9 mouse cellular contexts compared by ENCODE assay signal in genomic region chr5:139007141-139007775, GRCm38 (mm10). TPM values are rescaled to one million over a fixed set of nuclear protein-coding genes. Genes with fewer than 3 reads are reported as not detected.
DNase-seq lines count a peak whose midpoint lies in the region; ATAC-seq and TF ChIP-seq lines count a peak whose summit lies in the region.
"Had no signal": no experiment of that assay in that cellular context is flagged by ENCODE, and none has a peak within 500 bp of the region (broad histone marks: within the 10 kb centered on the region; RNA-seq: fewer than 3 reads in every experiment).

No protein-coding gene starts in this region.

- no peaks in the 10 kb centered on the region for H3K36me3 ChIP-seq in midbrain, postnatal 0 days (ENCODE audit: insufficient read depth, low read length)
- no peaks in the 10 kb centered on the region for H3K36me3 ChIP-seq in midbrain, embryonic 15.5 days (replicated peaks)
- no peaks in the 10 kb centered on the region for H3K36me3 ChIP-seq in stomach, embryonic 15.5 days
- H3K36me3 ChIP-seq: lung, embryonic 15.5 days had no signal

- peak; percentile 58 for TF ChIP-seq CTCF in midbrain, postnatal 0 days (IDR thresholded peaks at IDR 0.05)

- peaks cover 4% of the 10 kb centered on the region; the same call in 1 of the 2 replicates for H3K27me3 ChIP-seq in midbrain, postnatal 0 days (ENCODE audit: insufficient read depth, low read length)
- 0 out of 2 replicates have a peak, but pooled peaks cover 4% of the 10 kb centered on the region for H3K27me3 ChIP-seq in midbrain, embryonic 15.5 days (replicated peaks)
- H3K27me3 ChIP-seq in stomach, embryonic 15.5 days (replicated peaks): no peaks in the 10 kb centered on the region; the same call in 1 of the 2 replicates
- H3K27me3 ChIP-seq: lung, embryonic 15.5 days had no signal

- no peak overlapping the region for H3K4me2 ChIP-seq in midbrain, postnatal 0 days (ENCODE audit: low read depth, low read length, poor library complexity, severe bottlenecking)
- no peak overlapping the region for H3K4me2 ChIP-seq in midbrain, embryonic 15.5 days
- no peak overlapping the region for H3K4me2 ChIP-seq in stomach, embryonic 15.5 days
- H3K4me2 ChIP-seq: lung, embryonic 15.5 days had no signal

- no peak overlapping the region for H3K27ac ChIP-seq in midbrain, postnatal 0 days (ENCODE audit: low read depth, low read length)
- no peak overlapping the region for H3K27ac ChIP-seq in midbrain, embryonic 15.5 days
- no peak overlapping the region for H3K27ac ChIP-seq in stomach, embryonic 15.5 days
- H3K27ac ChIP-seq: lung, embryonic 15.5 days had no signal

- no peak overlapping the region for H3K4me3 ChIP-seq in midbrain, postnatal 0 days (ENCODE audit: low read depth, low read length)
- H3K4me3 ChIP-seq in midbrain, embryonic 15.5 days: no peak overlapping the region
- H3K4me3 ChIP-seq in stomach, embryonic 15.5 days (replicated peaks): no peak overlapping the region
- H3K4me3 ChIP-seq: lung, embryonic 15.5 days had no signal

- no peaks in the 10 kb centered on the region for H3K4me1 ChIP-seq in midbrain, postnatal 0 days (ENCODE audit: insufficient read depth, low read length)
- H3K4me1 ChIP-seq in midbrain, embryonic 15.5 days: no peaks in the 10 kb centered on the region
- no peaks in the 10 kb centered on the region for H3K4me1 ChIP-seq in stomach, embryonic 15.5 days
- H3K4me1 ChIP-seq: lung, embryonic 15.5 days had no signal

- H3K9ac ChIP-seq in midbrain, postnatal 0 days (replicated peaks; ENCODE audit: low read length, poor library complexity, severe bottlenecking): no peak overlapping the region
- H3K9ac ChIP-seq in midbrain, embryonic 15.5 days: no peak overlapping the region
- H3K9ac ChIP-seq in stomach, embryonic 15.5 days: no peak overlapping the region
- H3K9ac ChIP-seq: lung, embryonic 15.5 days had no signal

- 54% methylated on average over 4 of the region's 4 CpGs for WGBS in midbrain, postnatal 0 days
- 47% methylated on average over 4 of the region's 4 CpGs for WGBS in midbrain, embryonic 15.5 days
- WGBS in stomach, embryonic 15.5 days: 43% methylated on average over 4 of the region's 4 CpGs

- no peak for ATAC-seq in midbrain, postnatal 0 days (ENCODE audit: low FRiP score)
- ATAC-seq in midbrain, embryonic 15.5 days (replicated peaks): no peak
- ATAC-seq in stomach, embryonic 15.5 days (ENCODE audit: insufficient read depth, low FRiP score, low read depth): 0 out of 2 replicates have a peak, but pooled peaks have one; percentile 31
- no peak for ATAC-seq in erythroblast, adult 5-6 weeks (replicated peaks; ENCODE audit: low FRiP score, poor library complexity, severe bottlenecking)

- H3K9me3 ChIP-seq in midbrain, postnatal 0 days (ENCODE audit: low read length): no peaks in the 10 kb centered on the region
- H3K9me3 ChIP-seq in midbrain, embryonic 15.5 days: no peaks in the 10 kb centered on the region
- no peaks in the 10 kb centered on the region for H3K9me3 ChIP-seq in stomach, embryonic 15.5 days
- H3K9me3 ChIP-seq: lung, embryonic 15.5 days had no signal

- peak; percentile 7 for DNase-seq in embryo, embryonic 10 days (ENCODE audit: low spot score)
- no peak for DNase-seq in embryo, embryonic 10.5 days (ENCODE audit: low spot score)
- no peak for DNase-seq in midbrain, postnatal 0 days (ENCODE audit: low spot score)
- DNase-seq in kidney, adult 9 months: peak; percentile 82
- DNase-seq in spleen, postnatal 36 days (ENCODE audit: low spot score in 2 of 2): no peak

RNA-seq across cellular contexts. Expression of gene Pdgfa, which starts 10.1 kb away (rescaled TPM):
- total RNA-seq in midbrain, postnatal 0 days (2014; rRNA removed): 64.0 and 67.7 TPM in 2 replicates
- polyA plus RNA-seq in midbrain, postnatal 0 days (2015; fragmentation: Nextera tagmentation; extraction: Ambion mirVana): 53.8 and 54.5 TPM in 2 replicates
- polyA plus RNA-seq in midbrain, embryonic 15.5 days (2015; fragmentation: Nextera tagmentation; extraction: Ambion mirVana): 22.5 and 23.6 TPM in 2 replicates
- 48.7 and 58.7 TPM in 2 replicates for polyA plus RNA-seq in stomach, embryonic 15.5 days (2015; fragmentation: Nextera tagmentation; extraction: Ambion mirVana)
- total RNA-seq in erythroblast, adult 5-6 weeks (2015; ENCODE audit: low replicate concordance): not detected in 2 replicates
- not detected in 2 replicates for total RNA-seq in erythroblast, adult 5-6 weeks (2017; ENCODE audit: low replicate concordance)

Comparison
In these comparisons a context has a peak if more than half of its experiments do, and no peak if none do; other contexts are left out.
1. DNase-seq: peak in embryo, embryonic 10 days (single experiment) and kidney, adult 9 months (single experiment); none in embryo, embryonic 10.5 days (single experiment), midbrain, postnatal 0 days (single experiment) and spleen, postnatal 36 days (0 of 2).